Mouse (Mus musculus) stomach, adult 2 months (tissue): ENCODE results near the gene Eef1e1. TPM values are rescaled to one million over a fixed set of nuclear protein-coding genes. Genes with fewer than 3 reads are reported as not detected.

Experiments used
- polyA plus RNA-seq: library from polyadenylated mRNA; depleted of rRNA; stranded (reverse); fragments of >200 nt; gene quantifications from 2 replicates; pipeline ENCODE4 v1.2.3, GENCODE M21; 2012; rRNA removed

Eef1e1 gene
- polyA plus RNA-seq, result 0.46 and 0.64 TPM in 2 replicates

GRCm38 (mm10) chr13:38658528-38659280, at the start of gene Eef1e1:
Eef1e1 (minus strand) TSS chr13:38659058.

DNA sequence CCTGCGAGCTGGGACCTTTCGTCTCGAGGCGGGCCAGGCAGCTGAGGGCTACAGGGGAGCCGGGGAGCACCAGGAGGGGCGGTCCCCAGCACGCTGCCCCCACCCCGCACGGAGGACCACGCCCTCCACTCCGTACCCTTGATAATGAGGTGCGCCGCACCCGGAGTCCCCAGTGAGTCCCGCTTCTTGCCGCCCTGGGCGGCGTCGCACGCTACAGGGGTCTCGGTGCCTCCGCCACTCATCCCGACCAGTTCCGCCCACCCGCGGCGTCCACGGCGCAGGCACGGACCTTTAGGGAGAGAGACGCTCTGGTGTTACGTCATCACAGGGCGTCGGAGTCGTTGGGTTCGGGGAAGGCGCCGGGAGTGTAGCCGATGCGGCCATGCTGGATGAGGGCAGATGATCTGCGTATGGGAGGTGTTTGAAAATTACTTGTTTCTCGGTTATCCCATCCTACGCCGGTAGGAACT, 24.0 kb downstream of the Eef1e1 start, which contains the start of gene Bloc1s5:
Bloc1s5 (minus strand) TSS at position 310 of the 470 bp plus-strand sequence.

Other genes starting within 250 kb of the Eef1e1 start
- 116 and 185 TPM in 2 replicates for gene Txndc5, start 130.2 kb downstream of the Eef1e1 start, polyA plus RNA-seq
- 1.4 and 1.7 TPM in 2 replicates for gene Bloc1s5, start 23.9 kb downstream of the Eef1e1 start, polyA plus RNA-seq